Mouse (Mus musculus): Measurements from ENCODE around the gene Trpc4ap.
A peak's percentile ranks its signal among the peaks of the same experiment; 100 is the strongest.

The Trpc4ap gene

GRCm38 (mm10) chr2:155694564-155694963 is 2.4 kb upstream of the Trpc4ap start:
- no peak for DNase-seq (ENCODE audit: low spot score in 2 of 2)

GRCm38 (mm10) chr2:155693136-155693535 is 952 bp upstream of the Trpc4ap start:
- DNase-seq (ENCODE audit: low spot score in 2 of 2): no peak

DNA sequence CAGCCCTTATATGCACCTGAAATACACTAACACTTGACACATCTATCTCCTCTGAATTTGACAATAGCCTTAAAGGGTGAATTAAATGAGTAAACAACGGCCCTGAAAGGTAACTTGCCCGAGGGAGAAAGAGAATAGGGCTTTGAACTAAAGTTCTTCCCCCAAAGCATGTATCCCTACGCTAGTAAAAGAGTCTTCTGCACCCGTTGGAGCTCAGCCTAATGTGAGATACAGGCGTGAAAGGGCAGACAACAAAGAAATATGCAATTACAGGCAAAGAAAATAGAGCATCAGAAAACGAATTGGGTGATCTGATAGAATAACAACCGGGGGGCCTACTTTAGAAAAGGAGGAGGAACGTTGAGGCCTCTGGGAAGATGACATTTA is 855 bp downstream of the Trpc4ap start:
- no peak for DNase-seq (ENCODE audit: low spot score in 2 of 2)

GRCm38 (mm10) chr2:155689211-155689610 is 3.0 kb downstream of the Trpc4ap start:
- no peak for DNase-seq (ENCODE audit: low spot score in 2 of 2)

- DNase-seq (ENCODE audit: low spot score in 2 of 2): no peak
These were observed 4.4 kb downstream of the Trpc4ap start for GRCm38 (mm10) chr2:155687746-155688145.

- DNase-seq (ENCODE audit: low spot score in 2 of 2): no peak
These were observed 5.6 kb downstream of the Trpc4ap start for GRCm38 (mm10) chr2:155686572-155686971.

GRCm38 (mm10) chr2:155683821-155684220 is 8.4 kb downstream of the Trpc4ap start:
- no peak for DNase-seq (ENCODE audit: low spot score in 2 of 2)

GRCm38 (mm10) chr2:155683137-155683536 is 9.0 kb downstream of the Trpc4ap start:
- no peak for DNase-seq (ENCODE audit: low spot score in 2 of 2)

GRCm38 (mm10) chr2:155681874-155682273 is 10.3 kb downstream of the Trpc4ap start:
- no peak for DNase-seq (ENCODE audit: low spot score in 2 of 2)

DNA sequence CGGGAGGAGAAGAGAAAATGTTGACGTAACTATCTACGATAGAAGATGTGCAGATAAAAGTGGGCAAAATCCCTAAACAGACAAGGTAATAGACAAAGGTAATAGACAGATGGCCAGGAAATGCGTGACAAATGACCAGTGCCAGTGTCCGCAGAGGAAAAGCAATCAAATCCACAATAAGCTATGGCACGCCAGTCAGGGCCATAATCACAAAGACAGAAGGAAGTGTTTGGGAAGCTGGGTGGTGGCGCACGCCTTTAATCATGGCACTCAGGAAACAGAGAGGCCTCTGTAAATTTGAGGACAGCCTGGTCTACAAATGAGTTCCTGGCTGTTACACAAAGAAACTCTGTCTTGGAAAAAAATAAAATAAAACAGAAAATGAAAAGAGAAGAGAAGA is 11.0 kb downstream of the Trpc4ap start:
- no peak for DNase-seq (ENCODE audit: low spot score in 2 of 2)

DNA sequence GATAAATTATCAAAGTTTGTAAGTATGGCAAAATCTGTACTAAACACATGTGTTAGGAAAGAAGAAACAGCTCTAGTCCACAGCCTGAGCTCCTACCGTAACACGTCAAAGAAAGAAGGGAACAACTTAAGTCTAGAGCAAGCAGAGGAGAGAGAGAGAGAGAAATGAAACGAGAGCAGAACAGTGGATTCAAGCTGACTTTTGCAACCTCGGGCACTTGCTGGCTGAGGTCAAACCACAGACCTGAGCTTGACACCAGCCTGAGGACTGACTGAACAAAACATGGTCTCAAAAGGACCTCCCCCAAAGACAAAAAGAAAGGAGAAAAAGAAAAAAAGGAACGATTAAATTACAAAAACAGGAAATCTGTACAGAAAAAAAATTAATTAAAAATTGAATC is 11.6 kb downstream of the Trpc4ap start:
- no peak for DNase-seq (ENCODE audit: low spot score in 2 of 2)

DNA sequence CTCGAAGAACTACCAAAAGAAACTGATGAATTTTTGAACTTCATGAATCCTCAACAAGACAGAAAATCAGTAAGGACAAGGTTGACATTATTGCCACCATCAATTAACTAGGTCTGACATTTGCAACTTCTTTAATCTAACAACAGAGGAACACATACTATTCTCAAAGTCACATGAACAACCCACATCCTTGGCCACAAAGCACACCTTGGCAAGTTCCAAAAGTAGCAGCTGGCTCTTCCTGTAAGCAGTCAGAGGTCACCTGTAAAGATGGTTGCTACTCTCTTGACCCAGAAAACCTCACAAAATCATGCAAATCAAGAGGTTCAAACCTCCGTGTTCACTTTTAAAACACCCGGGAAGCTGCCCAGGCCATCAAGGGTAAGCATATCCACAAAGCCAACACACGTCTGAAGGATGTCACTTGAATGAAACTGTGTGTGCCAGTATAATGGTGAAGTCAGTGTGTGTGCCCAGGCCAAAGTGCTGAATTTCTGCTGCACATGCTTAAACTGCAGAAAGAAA is 12.5 kb downstream of the Trpc4ap start:
- DNase-seq (ENCODE audit: low spot score in 2 of 2): no peak

- no peak for DNase-seq (ENCODE audit: low spot score in 2 of 2)
These were observed 17.1 kb downstream of the Trpc4ap start for GRCm38 (mm10) chr2:155675118-155675517.

DNA sequence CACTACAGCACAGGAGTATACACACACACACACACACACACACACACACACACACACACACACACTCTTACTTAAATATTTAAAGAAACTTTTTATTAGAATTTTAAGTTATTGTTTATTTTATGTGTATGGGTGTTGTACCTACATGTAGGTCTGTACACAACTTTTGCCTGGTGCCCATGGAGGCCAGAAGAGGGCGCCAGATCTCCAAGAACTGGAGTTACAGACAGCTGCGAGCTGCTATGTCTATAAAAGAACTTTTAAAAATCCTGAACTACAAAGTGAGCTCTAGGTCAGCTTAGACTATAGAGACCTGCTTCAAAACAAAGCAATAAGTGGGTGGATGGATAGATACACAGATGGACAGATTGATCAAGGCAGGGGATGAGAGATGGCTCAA is 18.6 kb downstream of the Trpc4ap start:
- DNase-seq (ENCODE audit: low spot score in 2 of 2): peak; percentile 57 to 85

- DNase-seq (ENCODE audit: low spot score in 2 of 2): no peak
These were observed 20.9 kb downstream of the Trpc4ap start for GRCm38 (mm10) chr2:155671236-155671635.

- peak; percentile 25 to 67 for DNase-seq (ENCODE audit: low spot score in 2 of 2)
These were observed 23.7 kb downstream of the Trpc4ap start for GRCm38 (mm10) chr2:155668461-155668860.

DNA sequence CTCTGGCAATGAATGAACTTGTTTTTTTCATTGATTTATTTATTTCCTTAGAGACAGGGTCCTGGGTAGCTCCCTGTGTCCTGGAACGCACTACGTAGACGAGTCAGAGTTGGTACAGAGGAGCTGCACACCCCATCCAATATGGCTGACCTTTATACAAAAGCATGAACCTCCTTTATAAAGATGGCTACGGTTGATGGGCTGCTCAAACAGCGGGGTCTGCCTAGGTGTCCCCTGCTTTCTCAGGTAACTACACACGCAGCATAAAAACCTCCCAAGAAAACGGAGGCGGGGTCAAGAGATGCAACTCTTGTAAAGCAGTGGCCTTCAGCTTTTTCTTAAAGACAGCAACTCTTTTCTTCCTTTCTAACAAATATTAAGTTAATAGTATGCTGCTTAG is 24.3 kb downstream of the Trpc4ap start:
- DNase-seq (ENCODE audit: low spot score in 2 of 2): no peak

GRCm38 (mm10) chr2:155663910-155664460 is 28.2 kb downstream of the Trpc4ap start:
- DNase-seq (ENCODE audit: low spot score in 2 of 2): no peak

- peak in 1 of 2 experiments; percentile 61 for DNase-seq (ENCODE audit: low spot score in 2 of 2)
These were observed 29.1 kb downstream of the Trpc4ap start for GRCm38 (mm10) chr2:155663097-155663496.

GRCm38 (mm10) chr2:155662390-155662789 is 29.8 kb downstream of the Trpc4ap start:
- DNase-seq (ENCODE audit: low spot score in 2 of 2): no peak

DNA sequence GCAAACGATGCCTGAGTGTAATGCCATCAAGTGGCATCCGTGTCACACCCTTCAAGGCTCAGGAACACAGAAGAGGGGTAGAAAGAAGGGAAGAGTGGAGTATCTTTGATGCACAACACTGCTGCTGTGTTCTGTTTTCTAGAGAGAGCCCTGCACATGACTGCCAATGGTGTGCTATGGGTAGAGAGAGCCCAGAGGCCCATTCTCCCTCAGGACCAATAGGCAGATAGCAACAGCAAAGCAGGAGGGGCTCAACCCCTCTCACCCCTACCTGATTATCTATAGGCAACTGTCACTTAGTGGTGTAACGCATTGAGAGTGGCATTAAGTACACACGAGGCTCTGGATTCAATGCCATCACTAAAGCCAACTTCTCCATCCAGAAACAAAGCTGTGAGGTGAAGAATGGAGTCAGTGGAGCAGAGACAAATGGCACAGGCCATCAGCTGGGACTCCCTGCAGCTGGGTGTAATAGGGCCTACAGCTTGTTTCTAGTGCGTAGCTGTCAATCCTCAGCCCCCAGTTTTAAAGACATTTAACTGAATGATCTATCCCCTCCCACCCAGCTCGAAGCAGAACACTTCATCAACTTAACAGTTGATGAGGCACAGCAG is 36.3 kb downstream of the Trpc4ap start:
- no peak for DNase-seq (ENCODE audit: low spot score in 2 of 2)

GRCm38 (mm10) chr2:155652618-155653017 is 39.6 kb downstream of the Trpc4ap start:
- no peak for DNase-seq (ENCODE audit: low spot score in 2 of 2)

DNA sequence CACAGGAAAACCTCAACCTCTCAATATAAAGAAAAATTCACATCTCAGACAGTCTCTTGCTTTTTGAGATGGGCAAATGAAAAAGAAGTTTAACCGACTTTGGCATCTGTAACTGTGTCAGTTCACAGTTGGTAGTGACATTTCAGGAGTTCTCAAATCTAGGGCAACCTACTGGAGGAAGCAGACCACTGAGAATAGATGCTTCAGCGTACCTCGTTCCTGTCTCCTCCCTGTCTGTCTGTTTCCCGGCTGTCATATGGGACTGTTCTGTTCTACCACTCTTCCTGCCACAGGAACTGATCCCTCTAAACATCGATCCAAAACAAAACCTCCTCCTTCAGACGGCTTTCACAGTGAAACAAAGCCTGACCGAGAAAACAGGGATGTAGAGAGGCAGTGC is 46.4 kb downstream of the Trpc4ap start:
- no peak for DNase-seq (ENCODE audit: low spot score in 2 of 2)
